Mouse (Mus musculus): ENCODE results near the gene Eif1b. TPM values are rescaled to one million over a fixed set of nuclear protein-coding genes. Genes with fewer than 3 reads are reported as not detected.

The Eif1b gene
- polyA plus RNA-seq (2015; fragmentation: Nextera tagmentation; extraction: Ambion mirVana): 495 and 511 TPM in 2 replicates

DNA sequence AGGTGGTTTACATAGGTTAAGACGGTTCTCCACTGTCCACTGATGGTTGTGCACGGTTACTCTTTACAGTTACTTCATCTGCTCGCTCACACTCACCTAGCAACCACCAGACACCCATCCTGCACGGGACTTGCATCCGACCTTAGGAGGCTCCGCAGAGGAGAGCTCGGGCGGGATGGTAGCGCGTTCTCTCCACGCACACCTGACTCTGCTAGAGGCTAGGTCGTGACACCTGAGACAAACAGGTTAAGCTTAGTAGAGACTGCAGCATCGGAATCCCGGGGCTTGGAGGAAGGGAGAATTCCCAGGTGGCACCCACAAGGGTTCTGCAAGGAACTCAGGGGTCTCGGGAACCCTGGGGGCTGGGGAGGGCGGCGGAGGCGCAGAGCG, at the start of gene Eif1b:
TSS of gene Eif1b (plus strand) at position 223 of the 390 bp plus-strand sequence.
- WGBS: 2% methylated on average over 19 of the region's 19 CpGs
- H3K4me2 ChIP-seq (replicated peaks): peak within 1 kb of the TSS; percentile 71

DNA sequence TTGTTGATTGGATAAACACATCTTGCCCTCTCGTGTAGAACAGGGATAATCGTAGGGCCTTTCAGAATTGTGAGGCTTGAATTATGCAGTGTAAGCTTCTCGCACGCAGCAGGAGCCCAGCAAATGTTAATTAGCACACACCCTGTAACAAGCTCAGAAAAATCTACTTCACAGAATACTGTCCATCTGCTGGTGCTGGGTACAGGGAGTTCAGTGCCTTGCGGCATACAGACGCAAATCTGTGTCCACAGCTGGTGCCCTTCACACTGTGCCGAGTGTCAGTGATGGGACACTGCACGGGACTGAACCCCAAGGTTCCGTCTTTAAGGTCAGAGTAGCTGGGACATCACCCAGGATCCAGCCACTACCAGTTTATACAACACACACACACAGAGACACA, 47.4 kb upstream of the Eif1b start:
- WGBS: 24% methylated on average over 9 of the region's 9 CpGs
- H3K36me3 ChIP-seq: no peaks in the 10 kb centered on the region

More for the DNA sequence above, at the start of gene Eif1b:
- H3K9ac ChIP-seq (replicated peaks): peak within 1 kb of the TSS; percentile 100
- H3K36me3 ChIP-seq: peaks cover 19% of the 10 kb centered on the region
- H3K4me1 ChIP-seq: peaks cover 36% of the 10 kb centered on the region
- peak within 1 kb of the TSS; percentile 89 for H3K27ac ChIP-seq (replicated peaks)
- H3K4me3 ChIP-seq: peak within 1 kb of the TSS; percentile 92
- no peaks in the 10 kb centered on the region for H3K9me3 ChIP-seq
- peak; percentile 35 for ATAC-seq (replicated peaks)
- H3K27me3 ChIP-seq: no peaks in the 10 kb centered on the region

DNA sequence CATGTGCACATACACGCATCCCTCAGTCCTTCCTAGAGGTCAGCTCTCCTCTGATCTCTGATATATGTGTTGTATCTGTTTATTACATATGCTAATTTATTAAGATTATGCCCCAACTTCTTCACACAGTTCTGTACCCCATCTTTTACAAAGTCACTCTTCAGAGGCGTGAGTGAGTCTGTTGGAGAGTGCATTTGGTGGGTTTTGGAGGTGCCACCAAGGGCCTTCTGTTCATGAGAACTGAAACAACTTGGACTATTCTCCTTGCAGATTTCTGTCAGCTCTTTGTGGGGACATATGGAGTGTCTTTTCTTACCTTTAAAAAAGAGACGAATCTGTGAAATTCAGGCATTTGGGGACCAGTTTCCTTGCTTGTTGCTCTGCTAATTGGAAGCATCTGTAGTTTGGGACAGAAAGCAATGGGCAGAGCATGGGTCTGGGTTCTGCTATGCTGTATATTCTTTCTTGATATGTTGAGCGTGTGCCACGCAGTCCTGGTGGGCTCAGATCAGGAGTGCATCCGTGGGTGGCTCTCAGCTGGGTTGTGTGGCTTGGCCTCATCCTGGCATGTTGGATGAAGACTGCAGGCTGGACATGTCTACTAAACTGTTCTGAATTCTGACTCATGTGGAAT, 42.2 kb upstream of the Eif1b start:
- Histone ChIP-seq H3K27ac (replicated peaks) (peak overlapping the region; percentile 62; the same call in 1 of the 2 replicates), H3K4me3 (no peak overlapping the region), H3K27me3 (no peaks in the 10 kb centered on the region), H3K4me2 (replicated peaks) (no peak overlapping the region), H3K9me3 (no peaks in the 10 kb centered on the region), H3K9ac (replicated peaks) (no peak overlapping the region), H3K4me1 (peaks cover 6% of the 10 kb centered on the region), H3K36me3 (no peaks in the 10 kb centered on the region)
- ATAC-seq (replicated peaks): peak; percentile 48; the same call in 1 of the 2 replicates
- WGBS: 70% methylated on average over 6 of the region's 6 CpGs

More for the DNA sequence above, 47.4 kb upstream of the Eif1b start:
- no peaks in the 10 kb centered on the region for H3K9me3 ChIP-seq
- H3K9ac ChIP-seq (replicated peaks): no peak overlapping the region
- H3K4me2 ChIP-seq (replicated peaks): no peak overlapping the region
- H3K27ac ChIP-seq (replicated peaks): peak overlapping the region; percentile 76
- H3K4me3 ChIP-seq: no peak overlapping the region
- ATAC-seq (replicated peaks): peak; percentile 93
- H3K27me3 ChIP-seq: no peaks in the 10 kb centered on the region
- peaks cover 17% of the 10 kb centered on the region for H3K4me1 ChIP-seq

DNA sequence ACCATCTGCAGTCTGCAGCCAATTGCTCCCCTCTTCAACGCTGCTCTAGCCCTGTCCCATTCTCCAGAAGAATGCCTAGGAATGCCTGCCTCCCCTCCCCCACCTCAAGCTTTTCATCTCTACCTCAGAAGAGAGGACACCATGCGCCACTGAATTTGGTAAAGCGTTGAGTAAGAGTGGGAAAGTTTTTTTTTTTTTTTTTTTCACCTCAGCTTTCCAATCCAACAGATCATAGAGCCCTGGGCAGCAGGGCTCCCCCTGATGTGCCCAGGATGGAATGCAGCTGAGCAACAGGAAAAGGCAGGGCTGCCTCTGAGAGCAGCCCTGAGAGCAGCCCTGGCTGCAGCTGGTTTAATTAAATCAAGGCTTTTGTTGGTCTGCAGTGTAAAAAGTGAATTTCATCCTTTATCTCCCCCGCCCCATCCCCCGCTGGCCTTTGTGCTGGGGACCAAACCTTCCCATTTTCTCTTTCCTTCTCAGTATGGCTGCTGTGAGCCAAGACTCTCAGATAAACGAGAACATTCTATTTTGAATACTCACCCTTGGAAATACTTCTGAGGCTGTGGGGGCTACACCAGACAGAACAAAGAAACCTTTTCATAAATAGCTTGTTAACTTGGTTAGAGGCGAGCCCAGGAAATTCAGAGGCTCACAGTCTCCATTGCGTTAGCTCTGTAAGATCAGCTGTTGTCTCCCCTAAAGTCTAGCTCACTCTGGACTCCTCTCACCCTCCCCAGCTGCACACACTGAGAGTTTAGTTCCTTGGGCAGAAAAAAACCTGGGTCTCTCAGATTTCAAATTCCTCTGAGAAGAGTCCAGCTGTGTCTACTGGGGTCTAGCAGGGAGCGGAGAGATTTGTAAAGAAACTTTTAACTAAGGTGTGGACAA, 36.0 kb upstream of the Eif1b start:
- Histone ChIP-seq H3K4me1 (peaks cover 15% of the 10 kb centered on the region), H3K4me3 (no peak overlapping the region), H3K9me3 (no peaks in the 10 kb centered on the region), H3K9ac (replicated peaks) (no peak overlapping the region), H3K4me2 (replicated peaks) (no peak overlapping the region), H3K36me3 (no peaks in the 10 kb centered on the region), H3K27ac (replicated peaks) (peak overlapping the region; percentile 77), H3K27me3 (no peaks in the 10 kb centered on the region)
- ATAC-seq (replicated peaks): peak; percentile 90
- 4% methylated on average over 9 of the region's 9 CpGs for WGBS

DNA sequence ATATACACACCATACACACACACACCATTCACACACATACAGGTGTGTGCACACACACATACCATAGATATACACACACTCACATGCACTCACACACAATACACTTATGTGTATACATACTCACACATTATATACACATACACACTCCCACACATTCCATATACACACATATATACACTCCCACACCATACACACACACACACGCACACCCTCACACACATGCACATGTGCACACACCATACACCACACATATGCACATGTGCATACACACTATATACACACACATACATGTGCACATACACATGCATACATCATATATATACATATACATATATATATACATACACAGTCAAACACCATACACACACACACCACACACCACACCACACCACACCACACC, 21.6 kb upstream of the Eif1b start:
- H3K9ac ChIP-seq (replicated peaks): no peak overlapping the region
- H3K4me3 ChIP-seq: no peak overlapping the region
- H3K36me3 ChIP-seq: no peaks in the 10 kb centered on the region
- H3K9me3 ChIP-seq: no peaks in the 10 kb centered on the region
- ATAC-seq (replicated peaks): no peak
- 100% methylated on average over 1 of the region's 1 CpGs for WGBS
- no peaks in the 10 kb centered on the region for H3K27me3 ChIP-seq
- H3K4me2 ChIP-seq (replicated peaks): no peak overlapping the region
- H3K4me1 ChIP-seq: no peaks in the 10 kb centered on the region
- no peak overlapping the region for H3K27ac ChIP-seq (replicated peaks)

DNA sequence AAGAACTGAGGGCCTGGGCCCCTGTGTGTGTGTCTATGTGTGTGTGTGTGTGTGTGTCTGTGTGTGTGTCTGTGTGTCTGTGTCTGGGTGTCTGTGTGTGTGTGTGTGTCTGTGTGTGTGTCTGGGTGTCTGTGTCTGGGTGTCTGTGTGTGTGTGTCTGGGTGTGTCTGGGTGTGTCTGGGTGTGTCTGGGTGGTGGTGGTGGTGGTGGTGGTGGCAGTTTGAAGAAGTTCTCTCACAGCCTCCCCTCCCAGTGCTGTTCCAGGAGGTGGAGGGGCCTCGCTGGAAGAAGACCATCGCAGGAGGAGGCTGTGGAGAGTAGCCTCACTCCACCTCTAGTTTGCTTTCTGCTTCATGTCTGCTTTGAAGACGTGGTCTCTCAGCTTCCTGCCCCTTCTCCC, 10.4 kb upstream of the Eif1b start:
- Histone ChIP-seq H3K4me3 (no peak overlapping the region), H3K4me2 (replicated peaks) (no peak overlapping the region), H3K27ac (replicated peaks) (no peak overlapping the region), H3K36me3 (no peaks in the 10 kb centered on the region), H3K9me3 (no peaks in the 10 kb centered on the region), H3K9ac (replicated peaks) (no peak overlapping the region), H3K27me3 (no peaks in the 10 kb centered on the region), H3K4me1 (peaks cover 15% of the 10 kb centered on the region)
- 86% methylated on average over 3 of the region's 3 CpGs for WGBS
- no peak for ATAC-seq (replicated peaks)

DNA sequence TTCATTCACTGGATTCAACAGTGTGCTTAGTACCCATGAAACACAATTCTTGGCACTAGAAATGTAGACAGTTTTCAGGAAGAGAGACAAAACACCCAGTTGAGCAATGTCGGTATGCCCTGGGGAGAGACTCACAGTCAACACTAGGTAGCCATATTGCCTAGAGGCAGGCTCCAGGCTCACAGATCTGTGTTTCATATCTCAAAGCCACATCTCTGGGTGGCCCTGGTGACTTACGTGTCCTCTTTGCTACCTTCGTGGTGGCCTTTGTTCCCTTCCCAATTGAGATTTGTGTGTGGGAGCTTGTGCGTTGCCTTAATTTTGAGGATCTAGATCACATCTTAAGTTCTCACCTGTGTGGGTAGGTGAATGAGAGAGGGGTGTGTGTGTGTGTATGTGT, 9.7 kb upstream of the Eif1b start:
- WGBS: 87% methylated on average over 4 of the region's 4 CpGs
- H3K4me1 ChIP-seq: peaks cover 15% of the 10 kb centered on the region
- no peak overlapping the region for H3K27ac ChIP-seq (replicated peaks)

DNA sequence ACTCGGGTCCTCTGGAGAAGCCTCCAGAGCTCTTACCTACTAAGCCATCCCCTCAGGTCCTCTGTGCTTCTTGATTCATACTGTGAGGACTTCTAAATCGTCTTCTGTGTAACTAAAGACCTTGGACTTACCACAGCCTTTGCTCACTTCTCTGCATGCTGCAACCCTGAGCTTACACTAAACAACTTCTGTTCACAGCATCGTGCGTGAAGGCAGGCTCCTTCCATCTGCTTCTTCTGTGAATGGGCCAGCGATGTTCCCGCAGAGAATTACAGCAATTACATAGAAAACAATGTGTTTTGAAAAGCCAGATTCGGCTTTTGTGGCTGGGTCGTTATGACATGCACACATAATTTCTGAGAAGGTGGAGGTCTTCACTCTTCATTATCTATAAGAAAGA, 8.9 kb upstream of the Eif1b start:
- H3K36me3 ChIP-seq: no peaks in the 10 kb centered on the region
- peak overlapping the region; percentile 22 for H3K27ac ChIP-seq (replicated peaks)
- ATAC-seq (replicated peaks): no peak
- H3K4me2 ChIP-seq (replicated peaks): no peak overlapping the region
- H3K4me1 ChIP-seq: peaks cover 12% of the 10 kb centered on the region
- 33% methylated on average over 8 of the region's 8 CpGs for WGBS
- no peak overlapping the region for H3K4me3 ChIP-seq
- H3K27me3 ChIP-seq: no peaks in the 10 kb centered on the region
- H3K9ac ChIP-seq (replicated peaks): no peak overlapping the region
- H3K9me3 ChIP-seq: no peaks in the 10 kb centered on the region

More for the DNA sequence above, 9.7 kb upstream of the Eif1b start:
- H3K4me3 ChIP-seq: no peak overlapping the region
- no peaks in the 10 kb centered on the region for H3K27me3 ChIP-seq
- no peaks in the 10 kb centered on the region for H3K9me3 ChIP-seq
- no peak overlapping the region for H3K4me2 ChIP-seq (replicated peaks)
- H3K36me3 ChIP-seq: no peaks in the 10 kb centered on the region
- no peak for ATAC-seq (replicated peaks)
- no peak overlapping the region for H3K9ac ChIP-seq (replicated peaks)

DNA sequence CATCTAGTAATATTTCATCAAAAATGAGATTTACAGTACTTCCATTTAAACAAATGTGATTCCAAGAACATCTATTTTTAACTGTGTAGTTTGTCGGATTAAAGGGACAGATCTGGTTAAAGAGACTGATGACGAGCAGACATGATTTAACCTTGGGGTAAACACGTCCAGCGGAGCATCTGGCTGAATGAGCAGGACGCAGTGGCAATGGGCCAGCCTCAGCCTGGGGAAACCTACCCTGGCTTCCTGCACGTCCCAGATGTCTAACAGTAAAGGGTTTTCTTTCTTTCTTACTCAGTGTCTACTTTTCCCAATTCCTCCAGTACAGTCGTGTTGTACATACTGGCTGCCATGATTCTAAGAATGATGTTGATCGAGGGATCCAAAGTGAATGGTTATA, 5.0 kb upstream of the Eif1b start:
- no peaks in the 10 kb centered on the region for H3K9me3 ChIP-seq
- H3K9ac ChIP-seq (replicated peaks): no peak overlapping the region
- peaks cover 16% of the 10 kb centered on the region for H3K4me1 ChIP-seq
- no peak for ATAC-seq (replicated peaks)
- 81% methylated on average over 8 of the region's 8 CpGs for WGBS
- H3K36me3 ChIP-seq: no peaks in the 10 kb centered on the region
- no peaks in the 10 kb centered on the region for H3K27me3 ChIP-seq
- no peak overlapping the region for H3K4me3 ChIP-seq
- H3K27ac ChIP-seq (replicated peaks): no peak overlapping the region
- H3K4me2 ChIP-seq (replicated peaks): no peak overlapping the region

DNA sequence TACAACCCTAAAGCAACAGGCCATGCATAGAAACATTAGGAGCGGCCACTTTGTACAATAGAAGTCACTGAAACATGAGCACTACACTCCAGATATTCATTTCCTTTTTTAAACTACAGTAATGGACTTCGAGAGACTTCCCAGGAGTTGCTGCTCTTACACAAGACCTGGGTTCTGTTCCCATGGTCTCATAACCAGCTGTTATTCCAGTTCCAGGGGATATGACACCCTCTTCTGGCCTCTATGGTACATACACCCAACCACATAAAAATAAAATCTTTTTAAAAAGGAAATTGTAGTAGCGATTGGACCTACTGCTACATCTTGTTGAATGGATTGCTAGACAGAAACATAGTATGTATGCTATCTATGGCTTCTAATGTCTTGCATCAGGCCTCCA, 523 bp upstream of the Eif1b start:
- Histone ChIP-seq H3K4me2 (replicated peaks) (peak overlapping the region; percentile 71), H3K36me3 (peaks cover 19% of the 10 kb centered on the region), H3K4me1 (peaks cover 32% of the 10 kb centered on the region), H3K27ac (replicated peaks) (no peak overlapping the region; the same call in 1 of the 2 replicates), H3K9me3 (no peaks in the 10 kb centered on the region), H3K4me3 (peak overlapping the region; percentile 92), H3K27me3 (no peaks in the 10 kb centered on the region), H3K9ac (replicated peaks) (no peak overlapping the region)
- ATAC-seq (replicated peaks): no peak
- 84% methylated on average over 3 of the region's 3 CpGs for WGBS

DNA sequence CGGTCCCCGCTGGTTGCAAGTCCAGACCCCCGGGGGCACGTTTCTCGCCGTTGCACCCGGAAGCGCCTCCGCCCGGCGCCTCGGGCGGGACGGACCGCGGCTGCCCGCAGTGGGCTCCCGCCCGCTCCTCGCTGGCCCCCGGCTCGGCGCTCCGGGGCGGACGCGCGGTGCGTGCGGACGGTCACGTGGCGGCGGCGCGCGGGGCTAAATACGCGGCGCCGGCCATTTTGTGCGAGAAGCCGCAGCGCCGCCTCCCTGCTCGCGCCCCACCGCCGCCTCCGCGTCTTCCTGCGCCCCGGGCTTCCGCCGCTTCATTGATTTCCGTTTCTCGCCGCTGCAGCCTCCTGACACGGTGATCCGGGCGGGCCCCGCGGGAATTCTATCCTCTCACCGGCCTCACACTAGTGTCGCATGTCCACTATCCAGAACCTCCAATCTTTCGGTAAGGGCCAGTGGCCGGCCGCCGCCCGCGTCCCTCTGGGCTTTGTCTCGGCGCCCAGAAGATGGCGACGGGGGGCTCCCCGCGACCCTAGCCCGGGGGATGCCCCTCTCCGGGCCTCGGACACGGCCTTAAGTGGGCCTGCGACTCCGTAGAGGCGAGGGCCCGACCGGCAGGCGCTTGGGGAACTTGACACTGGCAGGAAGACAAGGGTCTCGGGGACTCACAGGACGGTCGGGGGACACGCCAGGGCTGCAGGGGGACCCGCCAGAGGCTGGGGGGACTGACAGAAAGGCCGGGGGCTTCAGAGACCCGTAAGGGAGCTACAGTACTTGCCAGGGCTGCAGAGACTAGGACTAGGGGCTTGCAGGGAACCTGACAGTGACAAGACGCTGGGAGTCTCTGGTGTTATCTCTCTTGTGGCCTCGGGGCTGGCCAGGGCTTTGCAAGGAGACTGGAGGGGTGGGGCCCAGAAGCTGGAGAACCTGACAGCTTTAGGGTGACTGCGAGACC, 644 bp downstream of the Eif1b start:
- WGBS: 0% methylated on average over 81 of the region's 97 CpGs
- H3K27me3 ChIP-seq: no peaks in the 10 kb centered on the region
- peak; percentile 82 for ATAC-seq (replicated peaks)
- peaks cover 36% of the 10 kb centered on the region for H3K4me1 ChIP-seq
- peak overlapping the region; percentile 71 for H3K4me2 ChIP-seq (replicated peaks)
- peak overlapping the region; percentile 89 for H3K27ac ChIP-seq (replicated peaks)
- peak overlapping the region; percentile 100 for H3K9ac ChIP-seq (replicated peaks)
- peak overlapping the region; percentile 92 for H3K4me3 ChIP-seq
- H3K36me3 ChIP-seq: peaks cover 19% of the 10 kb centered on the region
- H3K9me3 ChIP-seq: no peaks in the 10 kb centered on the region
